Mouse (Mus musculus) heart, adult 2 months (tissue): ENCODE results near the gene Gm10320.

Experiments
- EP300 ChIP-seq: fragments of 200-500 bp; IDR thresholded peaks from 2 replicates; pipeline ENCODE4 v1.6.1; 2011; ENCODE audit warnings: low read depth, low read length, control low read depth; ENCODE audit not compliant: insufficient read depth
- POLR2A ChIP-seq: fragments of 200-500 bp; IDR thresholded peaks from 2 replicates; pipeline ENCODE4 v1.6.1; 2011; ENCODE audit warnings: mild to moderate bottlenecking, low read depth, low read length, control low read depth; ENCODE audit not compliant: insufficient read depth

DNA sequence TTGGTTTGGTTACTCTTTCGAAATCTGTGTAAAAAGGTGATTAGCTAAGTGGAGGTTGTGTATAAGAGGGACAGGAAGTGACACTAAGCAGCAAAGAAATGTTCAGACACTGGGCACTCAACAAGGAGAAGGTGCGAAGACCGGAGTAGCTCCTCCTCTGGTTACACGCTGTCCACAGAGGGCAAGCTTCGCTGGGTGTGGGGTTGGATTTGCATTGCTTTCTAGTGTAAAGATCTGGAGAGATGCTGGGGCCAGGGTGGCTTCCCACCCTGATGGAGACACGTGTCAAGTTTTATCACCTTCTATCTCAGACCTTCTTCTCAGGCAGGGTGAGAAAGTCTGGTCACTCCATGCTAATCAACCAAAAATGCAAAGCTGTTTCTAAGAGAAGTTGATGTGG is 20.0 kb downstream of the Gm10320 start:
- no peak for TF ChIP-seq EP300
- no peak for TF ChIP-seq POLR2A
